Mouse (Mus musculus) cerebellum, postnatal 25 days (tissue): ENCODE measurements at regions not wholly inside any gene's neighbourhood (a gene's known extent, or its start where the extent isn't known, plus 50 kb on each side); places are given as distances from the start of the nearest gene placed in this dataset.

Experiments used
- DNase-seq, 2 experiments: peaks; one replicate each; pipeline ENCODE4 v3.0.0; 2021; ENCODE audit warnings: mixed read lengths in 2 of 2

DNA sequence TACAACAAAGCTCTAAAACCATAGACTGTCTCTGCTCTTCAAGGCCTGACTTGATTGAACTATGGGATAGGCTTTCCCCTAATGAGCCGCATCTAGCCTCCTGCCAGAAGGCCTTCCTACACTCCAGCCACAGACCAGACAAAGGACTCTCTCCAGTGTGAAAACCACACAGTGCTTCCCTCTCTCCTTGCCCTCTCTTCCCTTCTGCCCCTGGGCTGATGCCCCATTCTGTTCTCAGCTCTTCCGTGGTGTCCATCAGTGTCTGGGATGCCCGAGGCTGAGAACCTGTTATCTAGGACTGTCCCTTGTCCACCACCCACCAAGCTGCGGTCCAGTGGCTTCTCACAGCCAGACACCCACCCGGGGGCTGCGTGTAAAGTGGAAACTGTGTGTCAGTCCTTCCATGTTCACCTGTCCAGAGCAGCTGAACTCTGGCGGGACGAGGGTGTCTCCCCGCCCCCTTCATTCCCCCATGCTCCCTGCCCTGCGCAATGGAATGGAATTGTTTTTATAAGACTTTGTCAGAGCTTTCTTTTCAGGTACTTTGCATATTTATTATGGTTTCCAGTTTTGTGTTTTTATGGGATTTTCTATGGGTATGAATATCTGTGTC lies 856.4 kb downstream of the Stpg2 start:
- no peak for DNase-seq

DNA sequence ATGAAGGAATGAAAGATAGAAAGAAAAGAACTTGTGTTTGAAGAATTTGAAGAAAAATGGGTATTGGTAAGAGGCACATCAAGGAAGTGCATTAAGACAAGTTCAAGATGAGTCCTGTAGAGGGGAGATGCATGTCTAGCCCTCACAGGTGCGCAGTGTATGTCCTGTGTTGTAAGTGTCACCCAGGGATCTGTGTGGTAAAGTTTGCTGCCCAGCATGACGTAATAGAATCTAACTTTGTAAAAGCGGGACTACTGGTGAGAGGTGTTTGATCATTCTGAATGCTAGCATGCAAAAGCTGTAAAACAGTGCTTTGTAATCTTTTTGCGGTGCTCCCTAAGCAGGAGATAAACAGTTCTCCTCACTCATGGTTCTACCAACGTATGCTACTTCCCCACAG lies 857.4 kb downstream of the Stpg2 start:
- no peak for DNase-seq

DNA sequence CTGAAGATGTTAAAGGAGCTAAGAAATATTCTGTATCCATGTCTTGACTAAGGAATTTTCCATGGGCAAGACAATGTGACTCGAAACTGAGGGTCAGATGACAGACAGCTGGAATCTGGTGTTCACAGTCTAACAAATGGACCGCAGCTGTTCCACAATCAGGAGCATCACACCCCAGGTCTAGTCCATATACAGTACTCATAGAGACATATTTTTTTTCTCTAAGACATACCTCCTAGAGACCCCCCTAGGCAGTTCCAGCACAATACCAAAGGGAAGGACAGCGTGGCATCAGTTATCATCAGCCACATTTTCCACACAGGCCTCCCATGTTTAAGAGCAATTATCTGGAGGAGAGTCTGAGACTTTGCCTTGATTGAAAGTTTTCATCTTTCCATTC lies 878.8 kb downstream of the Stpg2 start:
- no peak for DNase-seq

DNA sequence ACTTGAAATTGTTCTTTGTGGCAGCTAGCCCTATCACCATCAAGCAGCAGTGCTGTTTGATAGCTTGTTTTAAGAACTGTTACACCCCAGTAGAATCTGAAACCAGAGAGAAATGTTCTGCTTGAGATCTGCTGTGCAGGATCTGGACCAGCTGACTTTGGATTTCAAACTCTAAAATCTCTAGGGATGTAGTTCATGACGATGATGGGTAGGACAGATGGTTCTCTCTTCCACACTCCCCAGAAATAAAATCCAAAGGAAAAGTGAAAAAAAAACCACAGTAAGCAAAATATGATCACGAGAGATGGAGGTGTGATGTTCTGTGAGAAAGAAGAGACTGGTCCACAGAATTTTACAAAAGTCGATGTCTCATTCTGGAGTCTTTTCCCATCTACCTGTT lies 879.9 kb downstream of the Stpg2 start:
- DNase-seq, result no peak

DNA sequence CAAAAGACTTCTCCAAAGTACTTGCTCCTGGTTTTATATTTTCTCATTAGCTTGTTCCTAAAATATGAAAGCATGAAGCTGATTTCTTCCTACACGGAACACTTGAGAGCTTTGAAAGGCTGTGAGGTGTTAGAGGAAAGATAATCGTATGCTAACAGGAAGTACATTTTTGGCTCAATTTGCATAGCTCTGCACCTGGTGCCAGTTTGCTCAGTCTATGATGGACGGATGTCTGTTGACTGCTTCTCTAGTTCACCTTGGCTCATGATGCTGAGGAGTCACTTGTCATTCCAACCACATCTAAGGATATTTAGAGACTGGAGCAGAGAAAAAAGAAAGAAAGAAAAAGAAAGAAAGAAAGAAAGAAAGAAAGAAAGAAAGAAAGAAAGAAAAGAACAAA lies 882.5 kb downstream of the Stpg2 start:
- DNase-seq, result no peak

DNA sequence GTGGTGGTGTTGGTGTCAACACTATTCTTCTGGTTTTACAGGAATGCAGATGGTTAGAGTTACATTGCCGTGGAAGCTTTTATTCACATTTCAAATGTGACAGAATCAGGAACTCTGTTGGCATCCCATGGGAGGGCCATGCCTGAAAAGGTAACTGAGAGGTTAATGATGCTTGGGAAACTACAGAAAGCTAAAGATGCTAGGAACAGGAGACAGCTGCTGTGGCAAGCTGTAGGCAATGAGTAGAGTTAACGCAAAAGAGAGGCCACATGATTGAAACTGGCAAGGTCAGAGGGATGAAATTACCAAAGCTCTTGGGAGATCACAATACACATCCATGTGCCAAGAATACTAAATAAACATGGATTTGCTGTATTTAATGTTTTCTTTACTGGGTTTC lies 886.4 kb downstream of the Stpg2 start:
- no peak for DNase-seq

DNA sequence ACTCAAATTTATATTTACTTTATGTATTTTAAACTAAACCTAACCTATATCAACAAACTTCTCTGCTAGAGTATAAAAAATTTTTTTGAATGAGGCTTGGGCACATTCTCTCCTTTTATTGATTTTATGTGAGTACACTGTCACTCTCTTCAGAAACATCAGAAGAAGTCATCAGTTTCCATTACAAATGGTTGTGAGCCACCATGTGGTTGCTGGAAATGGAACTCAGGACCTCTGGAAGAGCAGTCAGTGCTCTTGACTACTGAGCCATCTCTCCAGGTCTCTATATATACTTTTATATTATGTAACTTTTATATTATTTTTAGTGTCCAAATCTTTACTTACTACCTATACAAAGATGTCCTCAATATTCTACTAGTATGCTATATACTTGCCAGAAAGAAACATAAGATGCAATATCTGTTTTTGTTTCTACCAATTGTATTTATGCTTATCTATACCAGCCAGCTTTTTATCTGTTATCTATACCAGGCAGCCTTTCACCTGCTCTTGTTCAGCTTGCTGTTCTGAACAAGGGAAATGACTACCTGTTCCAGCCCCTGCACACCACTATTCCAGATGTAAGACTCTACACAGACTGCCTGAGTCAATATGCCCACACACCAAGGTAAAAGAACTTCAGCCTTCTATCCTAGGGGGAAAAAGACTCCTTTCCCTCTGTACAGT lies 891.5 kb downstream of the Stpg2 start:
- no peak for DNase-seq

DNA sequence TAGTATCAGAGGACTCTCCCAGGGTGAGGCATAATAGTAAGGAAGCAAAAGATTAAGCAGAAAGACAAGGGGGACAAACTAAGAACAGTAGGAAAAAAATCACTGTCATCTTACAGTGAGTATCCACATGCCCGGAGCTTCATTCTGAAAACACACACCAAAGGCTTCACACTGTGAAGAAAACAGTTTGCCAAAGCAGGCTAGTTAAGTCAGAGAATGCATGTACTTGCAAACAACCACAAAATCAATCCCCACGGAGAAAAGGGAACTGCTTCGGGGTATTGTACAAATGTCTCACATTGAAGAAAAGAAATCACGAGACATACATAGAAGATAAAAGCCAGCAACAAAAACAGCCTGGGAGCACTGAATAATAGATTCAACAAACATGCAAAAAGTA lies 903.9 kb downstream of the Stpg2 start:
- DNase-seq, result peak in 1 of 2 experiments; percentile 37

DNA sequence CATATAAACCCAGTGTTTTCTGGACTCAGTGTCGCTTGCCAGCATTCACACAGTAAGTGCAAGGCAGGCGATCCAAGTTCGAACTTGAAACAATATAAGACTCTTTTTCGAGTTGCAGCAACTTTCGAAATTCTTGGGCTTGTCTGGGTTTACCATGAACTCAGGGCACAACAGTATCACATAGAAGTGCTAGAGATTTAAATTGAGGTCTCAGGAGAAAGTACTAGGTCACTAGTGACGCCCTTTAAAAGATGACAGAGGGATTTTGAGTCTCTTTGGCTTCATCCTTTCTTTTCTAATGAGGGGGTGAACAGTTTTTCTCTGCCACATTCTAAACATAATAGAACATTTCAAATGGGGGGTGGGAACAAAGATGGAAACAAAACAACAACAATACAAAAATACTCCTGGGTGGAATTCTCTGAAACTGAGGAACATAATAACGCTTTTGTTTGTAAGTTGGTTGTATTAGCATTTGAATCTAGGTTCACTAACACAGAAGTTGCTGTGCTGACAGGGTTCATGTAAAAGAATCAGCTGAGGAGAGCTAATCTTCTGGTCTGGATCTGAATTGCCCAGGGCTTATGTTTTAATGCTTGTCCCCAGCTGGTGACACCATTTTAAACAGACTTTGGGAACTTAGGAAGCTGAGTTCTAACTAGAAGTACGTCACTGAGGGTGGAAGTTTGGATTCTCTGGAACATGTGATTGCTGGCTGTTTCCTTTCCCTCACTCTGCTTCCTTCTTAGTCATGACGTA lies 906.1 kb downstream of the Stpg2 start:
- DNase-seq, result no peak

DNA sequence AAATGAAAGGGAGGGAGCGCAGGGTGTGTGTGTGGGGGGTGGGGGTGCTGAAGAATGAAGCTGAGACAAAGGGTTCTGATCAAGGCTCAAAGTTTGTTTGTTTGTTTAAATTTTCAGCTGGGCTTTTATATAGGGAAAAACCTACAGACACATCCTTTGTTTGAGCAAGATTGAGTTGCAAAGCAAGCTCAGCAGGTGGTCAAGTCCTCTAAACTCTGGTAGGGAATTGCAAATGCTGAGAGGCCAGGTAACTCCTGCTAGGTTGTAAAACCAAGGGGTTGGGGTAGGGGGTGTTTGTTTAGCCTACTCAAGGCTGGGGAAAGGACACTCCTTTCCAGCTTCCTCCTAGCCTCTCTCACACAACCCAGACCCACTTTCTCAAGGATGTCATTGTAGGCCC lies 909.6 kb downstream of the Stpg2 start:
- no peak for DNase-seq

DNA sequence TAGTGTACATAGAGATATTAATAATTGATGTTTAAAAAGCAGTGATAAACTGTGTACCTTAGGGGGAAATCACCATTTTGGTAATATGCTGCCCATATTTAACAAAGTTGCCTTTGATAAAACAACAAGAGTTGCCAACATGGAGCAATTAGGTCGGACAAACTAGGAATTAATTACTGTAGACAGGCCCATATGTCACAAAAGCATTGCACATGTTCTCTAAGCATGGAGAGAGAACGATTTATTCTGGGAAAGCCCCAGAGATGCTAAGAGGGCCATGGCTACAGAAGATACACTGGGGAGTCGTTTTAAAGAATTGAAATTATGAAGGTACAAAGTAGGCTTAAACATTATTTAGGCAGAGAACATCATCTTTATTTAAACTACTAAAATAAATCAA lies 921.8 kb downstream of the Stpg2 start:
- DNase-seq, result peak in 1 of 2 experiments; percentile 31

DNA sequence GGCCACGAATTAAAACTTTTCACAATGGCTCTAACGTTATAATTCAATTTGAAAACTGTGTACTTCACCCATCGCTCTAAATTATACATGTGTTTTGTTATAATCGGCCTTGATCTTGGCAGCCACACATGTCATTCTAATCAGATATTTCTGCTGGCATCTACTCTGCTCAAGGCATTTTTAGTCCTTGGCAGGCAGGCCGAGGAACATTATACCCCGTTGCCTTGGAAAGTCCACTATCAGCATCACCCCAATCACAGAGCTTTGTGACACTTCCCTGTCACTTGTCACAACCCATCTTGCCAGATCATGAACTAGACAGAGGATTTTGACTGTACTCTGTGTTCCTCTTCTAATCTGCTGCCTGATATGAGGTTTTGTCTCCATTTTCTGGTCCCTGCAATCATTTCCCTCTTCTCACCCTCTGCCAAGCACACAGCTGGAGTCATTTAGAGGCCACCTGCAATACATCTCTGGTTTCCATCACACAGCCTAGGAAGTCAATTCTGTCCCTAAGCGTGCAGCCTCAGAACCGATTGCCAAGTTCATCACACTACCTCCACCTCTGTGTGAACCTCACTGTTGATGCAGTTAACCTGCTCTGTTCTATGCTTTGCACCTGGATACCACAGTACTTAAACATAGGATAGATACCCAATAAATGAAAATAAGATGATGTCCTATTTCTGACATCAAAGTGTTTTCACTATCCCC lies 923.7 kb downstream of the Stpg2 start:
- DNase-seq, result peak; percentile 45 to 57

DNA sequence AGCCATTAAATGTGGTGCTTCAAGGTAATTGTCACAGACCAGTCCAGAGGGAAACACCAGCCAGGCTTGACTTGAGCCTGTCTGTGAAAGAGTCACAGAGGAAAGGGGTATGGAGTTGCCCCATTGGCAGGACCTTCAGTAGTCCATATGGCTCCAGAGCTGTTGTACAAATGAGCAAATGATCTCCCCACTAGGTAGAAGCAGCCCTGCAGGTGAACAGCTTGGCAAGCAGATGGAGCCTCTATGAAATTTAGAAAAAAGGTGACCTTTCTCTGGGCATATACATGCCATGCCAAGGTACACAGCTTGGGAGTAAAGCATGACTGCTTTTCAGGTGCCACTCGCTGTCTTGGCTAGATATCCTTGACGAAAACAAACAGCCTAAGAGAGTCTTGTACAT lies 938.4 kb downstream of the Stpg2 start:
- peak; percentile 89 to 92 for DNase-seq

DNA sequence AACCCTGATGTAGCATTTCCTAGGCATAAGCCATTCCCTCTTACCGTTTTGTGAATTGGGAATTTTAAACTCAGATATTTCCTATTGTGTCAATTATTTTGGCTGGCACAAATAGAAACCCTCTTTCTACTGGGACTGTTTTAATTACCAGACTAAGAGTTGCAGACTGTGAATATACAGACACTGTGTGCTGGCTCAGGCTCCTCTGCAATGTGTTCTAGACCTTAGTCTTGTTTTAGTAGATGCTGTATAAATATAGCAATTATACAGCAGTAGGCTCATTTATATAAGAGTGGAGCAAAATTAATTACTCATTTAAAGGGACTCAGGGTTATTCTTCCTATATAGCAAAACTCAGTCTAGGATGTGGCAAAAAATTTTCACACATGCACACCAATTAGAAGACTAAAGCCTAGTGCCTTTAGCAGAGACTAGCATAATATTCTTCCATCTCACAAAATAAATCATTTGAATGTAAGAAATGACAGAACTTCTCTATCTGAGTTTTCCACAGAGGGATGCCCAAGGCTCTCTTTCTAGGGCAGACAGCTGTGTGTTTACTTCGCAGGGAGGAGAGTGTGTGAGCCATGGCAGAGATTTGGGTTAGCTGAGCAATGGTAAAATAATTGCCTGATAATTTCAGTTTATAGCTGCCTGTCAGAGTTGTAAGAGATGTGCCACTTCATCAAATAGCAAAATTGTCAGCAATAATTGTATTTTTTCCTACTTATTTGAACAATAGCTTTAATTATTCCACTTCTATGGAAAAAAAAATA lies 941.9 kb downstream of the Stpg2 start:
- DNase-seq, result no peak

DNA sequence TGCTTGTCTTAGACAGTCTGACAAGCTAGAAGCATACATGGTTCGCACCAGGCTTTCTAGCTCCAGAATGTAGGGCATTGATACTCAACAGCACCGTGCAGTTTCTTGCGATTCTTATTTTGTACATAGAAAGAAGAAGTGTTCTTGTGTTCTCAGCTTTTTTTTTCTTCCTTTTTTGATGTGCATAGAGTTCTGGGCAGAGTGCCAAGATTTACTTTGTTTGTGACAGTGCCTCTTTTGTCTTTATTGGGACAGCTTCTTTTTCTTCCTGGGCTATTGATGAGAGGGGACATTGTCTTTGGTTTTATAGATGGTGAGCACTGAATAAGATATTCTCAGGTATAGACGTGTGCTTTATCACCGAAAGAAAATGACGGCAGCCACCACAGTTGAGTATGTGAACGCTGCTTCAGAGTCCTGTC lies 945.0 kb downstream of the Stpg2 start:
- no peak for DNase-seq

DNA sequence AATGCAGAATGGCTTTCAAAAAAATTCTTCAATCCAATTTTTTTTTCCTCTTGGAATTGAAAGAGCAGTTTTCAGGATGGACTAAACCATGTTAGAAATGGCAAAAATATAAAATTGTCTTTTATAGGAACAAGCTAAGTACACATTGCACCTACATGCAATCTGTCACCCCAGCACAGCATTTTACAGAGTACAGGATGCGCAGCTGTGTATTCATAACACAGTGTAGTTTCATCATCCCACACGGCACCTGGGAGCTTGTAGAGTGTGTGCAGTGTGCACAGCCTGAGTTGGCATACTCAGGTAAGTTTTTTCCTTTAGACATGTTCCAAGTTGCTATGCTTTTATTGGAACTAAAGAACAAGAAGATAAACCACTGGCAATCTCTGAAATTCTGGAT lies 974.0 kb downstream of the Stpg2 start:
- no peak for DNase-seq

DNA sequence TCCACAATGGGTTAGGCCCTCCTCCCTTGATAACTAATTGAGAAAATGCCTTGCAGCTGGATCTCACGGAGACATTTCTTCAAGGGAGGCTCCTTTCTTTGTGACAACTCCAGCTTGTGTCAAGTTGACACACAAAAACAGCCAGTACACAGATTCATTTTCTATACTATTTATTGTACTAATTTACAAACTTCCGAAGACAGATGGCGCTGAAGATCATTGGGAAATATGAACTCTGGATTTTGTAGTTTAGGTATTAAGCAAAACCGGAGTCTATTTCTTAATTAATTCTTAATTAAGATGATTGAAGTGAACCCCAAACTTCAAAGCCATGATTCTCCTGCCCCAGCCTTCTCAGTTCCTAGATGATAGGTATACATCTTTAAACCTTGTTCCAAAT lies 977.2 kb downstream of the Stpg2 start:
- peak in 1 of 2 experiments; percentile 2 for DNase-seq

DNA sequence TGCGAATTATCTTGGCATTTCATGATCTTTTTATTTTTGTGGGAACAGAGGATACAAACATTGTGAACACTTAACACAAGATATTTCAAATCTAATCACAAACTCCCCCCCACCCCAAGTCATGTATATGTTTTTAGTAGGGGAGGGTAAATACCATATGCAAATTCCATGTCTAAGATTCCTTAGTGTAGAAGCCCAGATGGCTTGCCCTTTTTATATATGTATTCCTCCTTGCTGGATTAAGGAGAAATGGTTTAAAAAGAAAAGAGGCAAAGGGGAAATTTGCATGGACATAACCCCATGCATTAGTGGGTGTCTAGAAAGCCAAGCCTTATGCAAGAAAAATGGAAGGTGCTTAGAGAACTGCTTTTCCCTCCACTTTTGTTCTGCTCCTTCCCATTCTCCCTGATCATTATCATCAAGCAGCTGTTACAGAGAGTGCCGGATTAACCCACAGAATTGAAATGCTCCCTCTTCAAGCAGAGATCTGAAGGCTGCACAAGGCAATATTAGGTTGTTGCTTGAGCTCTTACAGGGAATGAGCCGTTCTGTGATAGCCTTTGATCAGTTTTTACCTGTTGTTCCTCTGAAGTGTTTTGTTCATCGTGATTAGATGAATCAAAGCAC lies 979.5 kb downstream of the Stpg2 start:
- DNase-seq, result no peak

DNA sequence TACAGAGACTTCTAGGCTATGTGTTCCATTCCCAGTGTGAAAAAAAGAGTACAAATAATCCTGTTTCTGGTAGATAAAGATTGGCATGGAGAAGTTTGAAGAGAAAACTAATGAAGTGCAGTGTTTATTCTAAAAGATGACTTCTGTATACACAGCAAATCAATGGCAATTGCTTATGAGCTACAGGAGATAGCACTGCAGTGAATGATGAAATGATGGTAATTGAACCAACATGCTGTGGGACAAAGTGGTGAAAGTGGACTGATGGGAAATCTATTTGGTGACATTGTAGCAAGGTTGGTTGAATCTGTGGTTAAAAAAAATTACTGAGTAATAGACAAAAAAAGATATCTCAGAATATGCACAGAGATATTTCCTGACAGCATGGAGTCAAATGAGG lies 1000.4 kb downstream of the Stpg2 start:
- no peak for DNase-seq

DNA sequence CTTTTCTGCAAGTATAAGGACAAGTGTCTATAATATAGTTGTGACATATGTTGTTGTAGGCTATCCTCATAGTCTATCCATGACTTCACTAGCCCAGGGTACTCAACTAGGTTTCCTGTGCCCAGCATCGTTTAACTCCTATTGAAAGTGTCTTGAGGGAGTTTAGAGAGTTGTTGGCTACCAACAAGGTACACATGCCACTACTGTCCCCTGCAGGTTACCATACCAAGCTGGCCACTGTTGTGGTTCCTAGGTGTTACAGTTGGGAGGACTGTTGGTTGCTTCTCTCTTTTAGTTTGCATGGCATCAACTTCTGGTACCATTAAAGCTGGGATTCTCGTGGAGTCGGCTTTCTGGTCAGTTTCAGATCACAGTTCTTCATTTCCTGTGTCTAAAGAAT lies 990.7 kb downstream of the Pdha2 start:
- DNase-seq, result no peak

DNA sequence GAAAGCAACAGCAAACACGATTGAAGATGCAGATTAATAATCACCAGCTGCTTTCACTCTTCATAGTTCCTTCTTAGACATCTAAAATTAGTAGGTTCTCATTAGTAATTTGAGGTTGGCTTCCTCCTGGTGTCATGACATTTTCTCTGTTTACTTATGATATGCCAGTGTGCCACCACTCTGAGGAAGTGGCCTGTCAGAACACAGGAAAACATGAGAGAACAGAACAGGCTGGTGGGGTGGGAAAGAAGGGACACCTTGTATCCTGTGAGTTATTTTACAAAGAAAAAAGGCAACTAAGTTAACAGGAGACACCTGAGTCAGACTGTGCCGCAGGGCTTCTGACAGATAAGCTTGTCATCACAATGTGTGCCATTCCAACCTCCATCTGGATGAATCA lies 981.4 kb downstream of the Pdha2 start:
- DNase-seq, result no peak

DNA sequence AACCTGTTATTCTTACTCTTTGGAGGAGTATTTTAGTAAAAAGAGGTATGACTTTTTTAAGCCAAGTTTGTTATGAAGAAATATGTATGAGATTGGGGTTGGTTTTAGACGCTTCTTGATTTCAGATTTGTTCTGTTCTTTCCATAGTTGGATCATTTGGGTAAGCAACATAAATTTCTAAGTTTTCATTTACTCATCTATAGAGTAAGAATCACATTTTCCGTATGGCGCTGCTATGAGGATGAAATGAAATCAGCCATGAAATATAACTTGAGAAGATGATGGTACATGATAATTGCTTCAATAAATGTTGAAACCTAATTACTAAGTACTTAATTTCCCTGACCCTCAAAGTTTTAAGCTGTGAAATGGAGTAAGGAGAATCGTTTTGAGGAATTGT lies 979.0 kb downstream of the Pdha2 start:
- no peak for DNase-seq
